Mouse (Mus musculus): Measurements from ENCODE around the gene Cfap97d1. TPM values are rescaled to one million over a fixed set of nuclear protein-coding genes. Genes with fewer than 3 reads are reported as not detected.

Gene Cfap97d1
- total RNA-seq (2017): 2.4 TPM in 1 of 3 replicates, not detected in the others

DNA sequence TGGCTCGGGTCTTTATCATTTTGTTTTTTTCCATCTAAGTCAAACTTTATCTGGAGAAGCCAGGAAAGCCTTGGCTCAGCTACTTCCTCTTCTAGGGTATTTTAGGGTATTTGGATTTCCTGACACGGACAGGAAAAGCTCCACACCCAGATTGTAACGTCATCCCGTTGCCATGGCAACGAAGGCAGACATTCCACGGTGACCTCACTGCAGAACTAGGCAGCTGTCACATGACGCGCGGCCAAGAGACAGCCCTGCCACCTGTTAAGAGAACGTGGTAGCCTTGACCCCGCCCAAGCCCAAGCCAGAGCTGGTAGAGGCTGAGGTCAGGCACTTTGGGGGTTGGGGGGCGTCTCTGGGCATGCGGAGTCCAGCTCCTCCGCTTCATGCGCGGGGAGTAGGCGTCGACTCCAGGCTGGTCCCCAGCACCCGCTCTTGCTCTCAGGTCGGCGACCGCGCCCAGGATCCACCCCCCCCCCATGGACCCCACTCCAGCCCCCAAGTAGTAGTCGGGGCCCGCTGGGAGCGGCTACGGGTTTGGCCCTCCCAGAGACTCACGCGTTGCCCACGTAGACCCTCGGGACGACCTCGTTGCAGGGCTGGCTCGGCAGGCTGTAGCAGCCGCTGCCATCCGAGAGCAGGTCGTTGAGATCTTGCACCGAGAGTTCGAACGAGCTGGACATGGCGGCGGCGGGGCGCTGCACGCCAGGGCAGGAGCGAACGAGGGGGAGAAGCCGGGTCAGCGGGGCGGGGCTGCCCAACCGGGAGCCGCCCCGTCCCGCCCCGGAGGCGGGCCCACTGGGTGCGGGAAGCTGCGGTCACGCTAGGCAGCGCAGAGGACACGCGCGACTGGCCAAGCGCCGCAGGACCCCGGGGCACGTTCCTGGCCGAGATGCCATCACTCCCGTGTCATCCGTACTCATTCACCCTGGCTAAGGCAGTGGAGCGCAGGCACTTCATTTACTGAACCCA, at the start of gene Cfap97d1:
Gene Cfap97d1, plus strand, starts transcription at position 226 of the 972 bp plus-strand sequence.
- peak; percentile 79 for ATAC-seq (replicated peaks; ENCODE audit: insufficient number of reproducible peaks, low FRiP score, low TSS enrichment, poor library complexity, severe bottlenecking)

GRCm38 (mm10) chr11:101935743-101936142, 48.3 kb upstream of the Cfap97d1 start:
- ATAC-seq (replicated peaks; ENCODE audit: insufficient number of reproducible peaks, low FRiP score, low TSS enrichment, poor library complexity, severe bottlenecking): no peak

DNA sequence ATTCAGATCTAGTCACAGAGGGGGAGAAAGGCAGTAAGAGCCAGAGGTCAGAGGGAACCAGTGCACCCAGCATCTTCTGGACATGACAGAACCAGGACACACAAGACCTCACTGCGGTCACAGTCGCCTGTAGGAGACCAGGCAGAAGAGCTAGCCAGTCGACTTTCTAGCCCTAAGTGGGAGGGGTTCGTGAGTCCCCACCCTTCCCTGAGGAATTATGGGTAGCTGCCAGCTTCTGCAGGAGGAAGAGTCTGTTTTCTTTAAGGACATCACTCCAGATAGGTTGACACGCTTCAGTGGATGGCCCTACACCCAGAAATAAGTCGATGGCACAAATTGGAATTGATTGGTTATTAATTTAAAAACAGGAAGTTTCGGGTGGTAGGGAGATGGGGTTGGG, 47.7 kb upstream of the Cfap97d1 start:
- no peak for ATAC-seq (replicated peaks; ENCODE audit: insufficient number of reproducible peaks, low FRiP score, low TSS enrichment, poor library complexity, severe bottlenecking)

- no peak for ATAC-seq (replicated peaks; ENCODE audit: insufficient number of reproducible peaks, low FRiP score, low TSS enrichment, poor library complexity, severe bottlenecking)
Measured at GRCm38 (mm10) chr11:101937108-101937507, 47.0 kb upstream of the Cfap97d1 start.

GRCm38 (mm10) chr11:101943055-101943454, 41.0 kb upstream of the Cfap97d1 start:
- no peak for ATAC-seq (replicated peaks; ENCODE audit: insufficient number of reproducible peaks, low FRiP score, low TSS enrichment, poor library complexity, severe bottlenecking)

DNA sequence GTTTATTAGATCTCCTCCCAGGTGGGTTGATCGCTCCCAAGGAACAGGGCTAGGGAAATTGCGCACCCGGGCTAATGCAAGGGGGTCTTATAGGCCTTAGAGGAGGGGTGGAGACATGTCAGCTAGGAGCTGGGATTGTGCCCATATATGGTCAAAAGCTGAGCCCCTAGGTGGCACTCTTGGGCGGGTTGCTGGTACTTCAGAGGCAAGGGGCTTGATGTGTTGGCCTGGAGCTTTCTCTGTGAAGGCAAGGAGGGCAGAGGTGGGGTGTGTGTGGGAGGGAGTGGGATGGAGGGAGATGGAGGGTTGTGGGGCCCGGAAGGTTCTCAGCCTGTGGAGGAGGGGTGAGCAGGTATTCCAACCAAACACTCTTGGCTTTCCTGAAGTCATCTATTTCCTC, 37.6 kb upstream of the Cfap97d1 start:
- no peak for ATAC-seq (replicated peaks; ENCODE audit: insufficient number of reproducible peaks, low FRiP score, low TSS enrichment, poor library complexity, severe bottlenecking)

- no peak for ATAC-seq (replicated peaks; ENCODE audit: insufficient number of reproducible peaks, low FRiP score, low TSS enrichment, poor library complexity, severe bottlenecking)
Measured at GRCm38 (mm10) chr11:101950021-101950420, 34.1 kb upstream of the Cfap97d1 start.

DNA sequence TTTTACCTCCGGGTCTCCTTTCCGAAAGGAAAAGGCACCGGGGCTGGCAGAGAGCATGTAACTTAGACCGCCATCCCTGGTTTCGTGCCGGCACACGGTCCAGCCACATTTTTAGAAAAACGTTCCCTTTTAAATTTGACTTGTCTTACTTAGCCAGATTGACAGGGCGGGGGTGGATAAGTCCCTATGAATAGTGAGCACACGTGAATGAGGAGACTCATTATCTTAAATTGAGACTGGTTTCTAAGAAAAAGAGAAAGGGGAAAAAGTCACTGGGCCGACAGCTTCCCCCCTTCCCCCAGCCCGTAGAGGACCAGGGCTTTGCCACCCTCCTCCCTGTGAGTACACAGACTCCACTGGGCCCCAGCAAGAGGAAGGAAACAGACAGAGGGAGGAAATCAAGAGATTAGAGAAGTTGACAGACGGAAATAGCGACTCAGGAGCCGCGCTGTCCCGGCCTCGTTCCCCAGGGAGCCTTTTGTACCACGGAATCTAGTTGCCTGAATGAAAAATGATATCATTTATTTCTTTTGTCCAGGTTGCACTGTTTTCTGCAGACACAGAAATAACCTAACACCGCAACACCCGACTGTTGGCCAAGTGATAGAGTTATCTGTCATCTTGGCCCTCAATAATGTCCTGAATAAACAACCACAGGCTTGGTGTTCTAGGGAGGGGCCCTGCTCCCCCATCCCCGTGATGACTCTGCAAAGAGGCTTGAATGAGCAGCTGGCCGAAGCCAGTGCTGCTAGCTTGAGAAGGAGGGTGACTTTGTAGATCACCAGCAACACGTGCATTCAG, 31.3 kb upstream of the Cfap97d1 start:
- ATAC-seq (replicated peaks; ENCODE audit: insufficient number of reproducible peaks, low FRiP score, low TSS enrichment, poor library complexity, severe bottlenecking): peak; percentile 82

DNA sequence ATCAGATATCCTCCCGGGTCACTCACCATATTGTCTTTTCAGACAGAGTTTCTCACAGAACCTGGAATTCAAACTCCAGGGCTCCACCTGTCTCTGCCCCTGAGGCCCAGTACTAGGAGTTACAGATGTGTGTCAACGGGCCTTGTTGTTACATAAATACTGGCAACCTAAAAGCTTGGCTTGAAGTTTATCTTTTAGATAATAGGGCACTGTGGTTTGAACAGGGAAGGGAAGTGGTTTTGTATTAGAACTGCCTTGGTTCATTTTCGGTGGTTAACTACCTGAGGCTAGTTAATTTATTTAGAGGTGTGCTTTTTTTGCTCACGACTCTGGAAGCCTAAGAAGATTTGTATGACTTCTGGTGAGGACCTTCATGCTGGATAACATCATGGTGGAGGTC, 30.6 kb upstream of the Cfap97d1 start:
- no peak for ATAC-seq (replicated peaks; ENCODE audit: insufficient number of reproducible peaks, low FRiP score, low TSS enrichment, poor library complexity, severe bottlenecking)

DNA sequence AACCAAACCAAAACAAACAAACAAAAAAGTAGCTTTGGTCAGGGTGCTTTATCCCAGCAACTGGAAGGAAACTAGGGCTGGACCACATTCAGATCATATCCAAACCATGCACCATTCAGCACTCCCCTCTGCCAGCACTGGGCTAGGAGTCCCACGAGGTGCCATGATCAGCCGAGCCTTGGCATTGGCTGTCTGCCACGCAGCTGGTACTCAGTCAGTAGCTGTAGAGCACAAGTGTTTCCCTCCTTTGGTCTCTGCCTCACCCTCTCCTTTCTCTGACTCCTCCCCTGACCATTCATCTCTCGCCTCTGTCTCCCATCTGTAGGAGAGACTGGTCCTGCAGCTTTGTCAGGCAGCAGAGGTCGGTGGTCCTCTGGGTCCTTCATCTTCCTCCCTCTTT, 26.6 kb upstream of the Cfap97d1 start:
- ATAC-seq (replicated peaks; ENCODE audit: insufficient number of reproducible peaks, low FRiP score, low TSS enrichment, poor library complexity, severe bottlenecking): no peak

DNA sequence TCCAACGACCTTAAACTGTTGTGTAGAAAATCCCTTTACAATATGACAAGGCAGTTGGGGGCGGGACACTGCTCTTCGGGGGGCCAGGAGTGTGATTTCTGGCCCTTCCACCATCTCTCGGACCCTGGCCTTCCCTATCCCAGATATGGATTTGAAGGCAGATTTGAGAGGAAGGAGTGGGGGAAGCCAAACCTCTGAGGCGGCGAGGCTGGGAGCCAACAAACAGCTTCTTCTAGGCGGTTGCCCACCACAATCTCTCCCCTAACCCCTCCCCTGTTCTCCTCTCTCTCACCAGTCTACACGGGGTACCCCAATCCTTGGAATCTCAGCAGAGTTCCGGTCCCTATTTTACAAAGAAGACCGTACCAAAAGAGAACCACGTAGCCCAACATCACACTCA, 21.0 kb upstream of the Cfap97d1 start:
- ATAC-seq (replicated peaks; ENCODE audit: insufficient number of reproducible peaks, low FRiP score, low TSS enrichment, poor library complexity, severe bottlenecking): no peak

GRCm38 (mm10) chr11:101963473-101964291, 20.4 kb upstream of the Cfap97d1 start:
- no peak for ATAC-seq (replicated peaks; ENCODE audit: insufficient number of reproducible peaks, low FRiP score, low TSS enrichment, poor library complexity, severe bottlenecking)

GRCm38 (mm10) chr11:101964647-101965046, 19.4 kb upstream of the Cfap97d1 start:
- no peak for ATAC-seq (replicated peaks; ENCODE audit: insufficient number of reproducible peaks, low FRiP score, low TSS enrichment, poor library complexity, severe bottlenecking)

GRCm38 (mm10) chr11:101965553-101965952, 18.5 kb upstream of the Cfap97d1 start:
- ATAC-seq (replicated peaks; ENCODE audit: insufficient number of reproducible peaks, low FRiP score, low TSS enrichment, poor library complexity, severe bottlenecking): no peak

DNA sequence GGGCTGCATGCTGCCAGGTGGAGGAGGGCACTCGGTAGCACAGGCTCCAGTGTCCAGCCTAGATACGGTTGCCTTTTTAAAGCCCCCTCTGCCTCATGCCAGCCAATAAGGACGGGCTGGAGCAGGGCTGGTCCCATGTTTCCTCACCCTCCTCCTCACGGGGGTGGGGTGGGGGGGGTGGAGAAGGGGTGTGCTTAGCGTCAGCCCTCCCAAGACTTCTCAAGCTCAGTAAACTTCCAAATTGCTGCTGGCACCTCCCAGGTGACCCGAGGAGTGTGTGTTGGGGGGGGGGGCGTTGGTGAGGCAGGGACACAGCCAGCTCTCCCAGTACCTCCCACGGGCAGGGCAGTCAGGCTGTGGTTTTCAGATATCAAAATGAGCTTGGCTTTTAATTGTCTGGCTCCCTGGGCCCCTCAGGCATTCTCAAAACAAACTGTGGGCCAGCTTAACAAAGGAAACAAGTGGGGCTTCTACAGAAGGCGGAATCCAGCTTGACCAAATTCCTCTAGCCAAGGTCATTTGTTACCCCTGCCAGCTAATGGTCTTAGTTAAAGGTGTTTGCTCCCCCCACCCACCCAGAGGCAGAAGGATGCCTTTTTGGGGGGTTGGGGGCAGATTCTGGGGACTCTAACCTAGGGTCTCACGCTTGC, 17.0 kb upstream of the Cfap97d1 start, which contains the start of gene Sost:
Gene Sost, minus strand, starts transcription at position 51 of the 650 bp plus-strand sequence.
- no peak for ATAC-seq (replicated peaks; ENCODE audit: insufficient number of reproducible peaks, low FRiP score, low TSS enrichment, poor library complexity, severe bottlenecking)

- ATAC-seq (replicated peaks; ENCODE audit: insufficient number of reproducible peaks, low FRiP score, low TSS enrichment, poor library complexity, severe bottlenecking): no peak
Measured at GRCm38 (mm10) chr11:101968311-101968710, 15.8 kb upstream of the Cfap97d1 start.

- ATAC-seq (replicated peaks; ENCODE audit: insufficient number of reproducible peaks, low FRiP score, low TSS enrichment, poor library complexity, severe bottlenecking): peak; percentile 72
Measured at GRCm38 (mm10) chr11:101968791-101969190, 15.3 kb upstream of the Cfap97d1 start.

DNA sequence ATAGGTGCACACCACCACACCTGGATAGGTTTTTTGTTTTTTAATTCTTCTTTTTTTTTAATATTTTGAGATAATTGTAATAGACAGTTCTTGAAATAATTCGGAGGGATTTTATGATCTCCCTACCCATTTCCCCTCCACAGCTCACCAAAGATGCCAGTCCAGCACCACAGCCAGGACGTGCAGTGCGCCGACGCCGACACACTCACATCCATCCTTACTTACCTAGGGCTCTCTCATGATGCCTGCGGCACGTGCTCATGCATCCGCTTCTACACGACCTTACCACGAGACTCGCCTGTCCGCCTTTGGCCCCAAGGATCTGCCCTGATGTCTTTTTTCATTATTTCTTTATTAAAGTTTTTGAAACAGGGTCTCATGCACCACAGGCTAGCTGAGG, 14.2 kb upstream of the Cfap97d1 start:
- ATAC-seq (replicated peaks; ENCODE audit: insufficient number of reproducible peaks, low FRiP score, low TSS enrichment, poor library complexity, severe bottlenecking): no peak
